Mouse (Mus musculus): ENCODE measurements around the gene Pard6b.
A peak's percentile ranks its signal among the peaks of the same experiment; 100 is the strongest.
"Not testable (repeated sequence)": the region's sequence is repeated elsewhere in the genome, so short reads cannot be mapped to it uniquely, and the experiment has no call there.

Pard6b gene

DNA sequence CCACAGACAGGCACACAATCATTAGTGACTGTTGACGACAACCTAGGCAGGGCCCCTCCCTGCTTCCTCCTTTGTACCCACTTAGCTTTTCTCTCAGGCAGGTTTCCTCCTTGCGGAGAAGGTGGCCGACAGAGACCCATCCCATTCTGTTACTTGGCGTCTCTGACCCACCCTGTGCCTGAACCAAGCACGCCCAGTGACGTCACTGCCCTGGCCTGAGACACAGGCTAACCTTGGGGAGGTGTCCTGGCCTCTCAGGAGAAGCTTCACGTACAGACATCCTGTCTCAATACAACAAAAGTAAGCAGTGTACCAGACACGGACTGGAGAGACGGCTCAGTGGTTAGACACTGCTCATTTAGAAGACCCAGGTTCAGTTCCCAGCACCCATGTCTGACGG is 22.5 kb downstream of the Pard6b start:
- no peak for DNase-seq (ENCODE audit: low read depth)

GRCm38 (mm10) chr2:168104375-168105144 is 23.8 kb downstream of the Pard6b start:
- DNase-seq (ENCODE audit: low read depth), result no peak

DNA sequence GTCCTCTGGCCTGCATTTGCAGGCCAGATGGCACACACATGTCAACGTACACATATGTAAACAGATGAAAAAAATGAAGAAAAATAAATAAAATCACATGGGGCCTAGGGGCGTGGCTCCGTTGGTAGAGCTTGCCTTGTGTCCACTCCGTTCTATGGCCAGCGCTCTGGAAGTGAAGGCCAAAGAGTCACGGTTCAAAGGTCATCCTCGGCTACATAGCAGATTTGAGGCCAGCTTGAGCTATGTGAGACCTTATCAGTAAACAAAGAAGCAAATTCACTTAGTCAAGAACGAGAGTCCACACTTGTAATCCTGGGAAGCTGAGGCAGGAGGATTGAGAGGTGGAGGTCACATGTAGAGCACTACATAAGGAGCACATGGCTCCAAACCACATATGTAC is 24.5 kb downstream of the Pard6b start:
- no peak for DNase-seq (ENCODE audit: low read depth)

GRCm38 (mm10) chr2:168106701-168107178 is 25.9 kb downstream of the Pard6b start:
- DNase-seq (ENCODE audit: low read depth), result no peak

DNA sequence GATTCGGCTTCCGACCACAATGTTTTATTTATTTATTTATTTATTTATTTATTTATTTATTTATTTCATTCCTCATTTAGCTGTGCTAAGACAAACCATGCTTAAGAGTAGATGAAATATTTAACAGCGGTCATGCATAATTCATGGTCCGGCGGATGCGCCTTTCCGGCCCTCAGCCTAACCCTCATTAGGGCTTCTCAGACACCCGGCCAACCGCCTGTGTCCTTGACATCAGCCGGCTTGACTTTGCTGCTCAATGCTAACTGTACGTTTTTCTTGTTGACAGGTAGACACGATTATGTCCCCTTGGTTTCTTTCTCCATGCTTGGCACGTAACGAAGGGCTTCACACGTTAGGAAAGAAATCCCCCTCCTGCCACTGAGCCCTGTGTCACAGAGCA is 26.6 kb downstream of the Pard6b start:
- DNase-seq (ENCODE audit: low read depth), result no peak

GRCm38 (mm10) chr2:168107901-168108300 is 27.1 kb downstream of the Pard6b start:
- DNase-seq (ENCODE audit: low read depth), result not testable (repeated sequence)

GRCm38 (mm10) chr2:168111902-168112301 is 31.1 kb downstream of the Pard6b start:
- DNase-seq (ENCODE audit: low read depth), result peak; percentile 63

GRCm38 (mm10) chr2:168113263-168113662 is 32.5 kb downstream of the Pard6b start:
- no peak for DNase-seq (ENCODE audit: low read depth)

- DNase-seq (ENCODE audit: low read depth), result no peak
These were observed 32.9 kb downstream of the Pard6b start for GRCm38 (mm10) chr2:168113692-168114091.

DNA sequence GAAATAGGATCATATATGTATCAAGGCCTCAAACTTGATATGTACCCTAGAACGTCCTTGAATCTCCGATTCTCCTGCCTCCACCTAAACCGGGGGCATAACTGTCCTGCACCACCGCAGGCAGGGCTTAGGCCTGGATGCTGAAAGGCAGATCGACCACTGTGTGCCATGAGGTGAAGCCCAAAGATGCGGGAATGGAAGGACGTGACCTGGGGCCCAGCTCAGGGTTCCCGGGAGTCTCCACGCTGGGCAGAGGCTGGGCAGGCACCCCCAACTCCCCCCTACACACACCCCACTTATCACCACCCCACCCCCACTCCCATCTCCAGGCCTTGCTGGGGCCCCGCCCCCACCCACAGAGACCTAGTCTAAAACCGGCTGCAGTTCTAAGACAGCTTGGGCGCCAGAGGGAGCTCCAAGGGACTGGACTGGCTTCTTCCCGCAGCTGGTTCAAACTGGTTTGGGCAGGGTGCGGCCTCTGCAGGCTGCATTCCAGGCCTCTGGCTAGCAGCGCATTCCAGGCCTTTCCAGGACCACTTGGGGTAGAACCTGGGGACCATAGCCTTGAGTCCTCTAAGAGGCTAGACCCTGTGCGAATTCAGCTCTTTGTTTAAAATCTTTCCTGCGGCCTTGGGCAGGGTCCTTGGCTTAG is 34.0 kb downstream of the Pard6b start:
- DNase-seq (ENCODE audit: low read depth), result no peak

DNA sequence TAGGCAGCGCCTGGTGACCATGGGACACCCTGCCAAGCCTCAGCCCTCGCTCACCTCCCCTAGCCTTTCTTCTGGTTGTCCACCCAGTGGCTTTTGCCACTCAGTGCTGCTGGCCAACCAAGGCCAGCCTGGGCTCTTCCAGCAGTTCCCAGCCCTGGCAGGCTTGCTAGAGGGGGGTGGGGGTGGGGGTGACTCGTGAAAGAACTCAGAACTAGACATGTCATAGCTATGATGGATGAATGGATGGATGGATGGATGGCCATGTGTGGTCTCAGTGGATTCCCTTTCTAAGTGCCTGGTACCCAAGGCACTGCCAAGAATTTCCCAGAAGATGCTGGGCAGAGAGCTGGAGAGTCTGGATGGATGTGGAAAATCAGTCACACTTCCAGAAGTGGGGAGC is 35.0 kb downstream of the Pard6b start:
- DNase-seq (ENCODE audit: low read depth), result no peak

DNA sequence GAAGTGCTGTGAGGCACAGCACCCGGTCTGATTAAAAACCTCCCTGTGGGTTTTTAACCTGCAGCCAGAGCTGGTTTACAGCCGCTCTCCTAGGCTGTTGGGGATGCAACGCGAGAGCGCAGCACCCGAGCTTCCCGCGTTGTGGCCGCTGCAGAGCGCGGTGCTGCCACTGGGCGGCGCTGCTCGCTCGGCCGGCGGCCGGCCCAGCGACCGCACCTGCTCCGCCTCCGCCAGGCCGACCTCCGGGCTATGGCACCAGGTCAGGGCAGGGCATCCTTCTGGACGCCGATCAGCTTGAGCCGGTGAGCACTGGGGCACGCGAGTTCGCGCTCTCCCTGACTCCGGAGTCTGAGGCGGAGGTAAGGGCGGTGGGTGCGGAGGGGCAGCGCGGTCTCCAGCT is 36.3 kb downstream of the Pard6b start:
- peak; percentile 46 for DNase-seq (ENCODE audit: low read depth)

- no peak for DNase-seq (ENCODE audit: low read depth)
These were observed 36.7 kb downstream of the Pard6b start for GRCm38 (mm10) chr2:168117553-168117952.

- no peak for DNase-seq (ENCODE audit: low read depth)
These were observed 37.2 kb downstream of the Pard6b start for GRCm38 (mm10) chr2:168117967-168118366.

- DNase-seq (ENCODE audit: low read depth), result no peak
These were observed 37.7 kb downstream of the Pard6b start for GRCm38 (mm10) chr2:168118456-168118855.

- peak; percentile 44 for DNase-seq (ENCODE audit: low read depth)
These were observed 38.3 kb downstream of the Pard6b start for GRCm38 (mm10) chr2:168119123-168119522.

- no peak for DNase-seq (ENCODE audit: low read depth)
These were observed 40.1 kb downstream of the Pard6b start for GRCm38 (mm10) chr2:168120906-168121305.

DNA sequence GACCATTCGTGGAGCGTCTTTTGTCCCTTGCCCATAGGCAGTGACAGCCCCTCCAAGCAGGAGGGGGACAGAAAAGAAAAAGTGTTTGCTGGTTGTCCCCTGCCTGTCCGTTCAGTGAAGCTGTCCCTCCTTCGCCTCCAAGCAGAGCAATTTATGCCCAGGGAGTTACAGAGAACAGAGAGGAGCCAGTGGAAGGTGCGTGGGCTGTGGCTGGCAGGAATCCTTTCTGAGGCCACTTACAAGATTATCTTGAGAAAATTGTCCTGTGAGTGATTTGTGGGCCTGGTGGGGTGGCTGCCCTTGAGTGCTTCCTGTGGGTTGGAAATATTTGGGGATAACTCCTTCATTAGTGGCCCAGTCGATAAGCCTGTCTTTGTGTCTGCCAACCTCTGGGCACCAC is 42.8 kb downstream of the Pard6b start:
- no peak for DNase-seq (ENCODE audit: low read depth)

- no peak for DNase-seq (ENCODE audit: low read depth)
These were observed 44.7 kb downstream of the Pard6b start for GRCm38 (mm10) chr2:168125288-168126089.

GRCm38 (mm10) chr2:168127767-168128166 is 47.0 kb downstream of the Pard6b start:
- no peak for DNase-seq (ENCODE audit: low read depth)

DNA sequence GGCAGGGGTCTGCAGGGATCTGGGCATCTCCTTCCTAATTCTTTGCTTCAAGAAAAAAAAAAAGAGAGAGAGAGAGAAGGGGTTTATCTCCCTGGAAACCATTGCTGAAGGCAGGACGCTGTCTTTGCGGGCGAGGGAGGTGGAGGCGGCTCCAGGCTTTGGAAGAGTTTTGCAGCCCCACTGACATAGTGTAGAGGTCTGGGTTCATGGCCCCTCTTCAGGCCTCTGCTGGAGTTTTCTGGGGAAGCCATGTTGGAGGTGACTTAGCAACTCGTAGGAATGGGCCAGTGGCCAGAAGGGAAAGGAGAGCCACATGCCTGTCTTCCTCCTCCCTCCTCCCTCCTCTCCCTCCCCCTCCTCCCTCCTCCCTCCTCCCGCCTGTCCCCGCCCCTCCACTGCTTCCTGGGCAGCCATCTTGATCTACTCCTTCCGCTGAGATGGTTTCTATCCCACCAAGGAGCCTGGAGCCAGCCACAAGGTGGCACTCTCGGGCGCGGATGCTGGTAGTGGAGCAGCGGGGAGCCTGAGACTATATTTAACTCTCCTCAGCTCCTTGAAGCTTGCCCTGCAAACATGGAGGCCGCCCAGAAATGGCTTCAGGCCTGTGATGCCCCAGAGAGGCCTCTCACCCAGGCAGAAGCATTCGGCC is 47.5 kb downstream of the Pard6b start:
- peak; percentile 83 for DNase-seq (ENCODE audit: low read depth)

DNA sequence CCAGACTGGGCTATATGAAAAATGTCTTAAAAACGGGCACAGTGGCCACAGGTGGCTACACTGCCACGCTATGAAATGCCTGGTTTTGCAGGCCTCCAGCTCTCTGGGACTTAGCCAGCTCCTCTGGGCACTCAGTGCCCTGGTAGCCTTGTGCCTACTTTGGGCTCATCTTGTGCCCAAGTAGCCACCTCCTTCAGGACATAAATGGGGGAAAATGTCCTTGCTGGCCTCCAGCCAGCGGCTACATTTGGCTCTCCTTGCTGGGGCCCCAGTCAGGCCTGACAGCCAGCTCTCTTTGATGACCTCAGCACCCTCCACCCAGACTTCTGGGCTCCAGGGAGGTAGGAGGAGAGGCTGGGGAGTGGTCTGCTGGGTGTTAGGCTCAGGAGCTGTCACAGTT is 49.2 kb downstream of the Pard6b start:
- no peak for DNase-seq (ENCODE audit: low read depth)

Data from c-Kit-positive CD71-negative TER-119-negative erythroid progenitor cells, embryonic 14.5 days (primary cell).